Comparison of ENCODE assay signal across 17 mouse cellular contexts in genomic region chr11:116965061-116965460, GRCm38 (mm10). TPM values are rescaled to one million over a fixed set of nuclear protein-coding genes. Genes with fewer than 3 reads are reported as not detected.
DNase-seq lines count a peak whose midpoint lies in the region; ATAC-seq and TF ChIP-seq lines count a peak whose summit lies in the region.
"Had no signal": no experiment of that assay in that cellular context is flagged by ENCODE, and none has a peak within 500 bp of the region (broad histone marks: within the 10 kb centered on the region; RNA-seq: fewer than 3 reads in every experiment).

No protein-coding gene starts in this region.

- H3K27me3 ChIP-seq in hindbrain, embryonic 12.5 days = no peaks in the 10 kb centered on the region
- H3K27me3 ChIP-seq in hindbrain, embryonic 16.5 days (replicated peaks; ENCODE audit: control insufficient read depth, insufficient read depth, low read length) = no peaks in the 10 kb centered on the region
- H3K27me3 ChIP-seq in ES-Bruce4 (ENCODE audit: control insufficient read depth, insufficient read depth, low read length, poor library complexity, severe bottlenecking) = no peaks in the 10 kb centered on the region
- H3K27me3 ChIP-seq in limb, embryonic 10.5 days (ENCODE audit: low read depth, poor library complexity, severe bottlenecking) = no peaks in the 10 kb centered on the region
- H3K27me3 ChIP-seq: neural tube, embryonic 12.5 days had no signal

- peaks cover 28% of the 10 kb centered on the region for H3K4me1 ChIP-seq in hindbrain, embryonic 12.5 days
- no peaks in the 10 kb centered on the region; the same call in 1 of the 2 replicates for H3K4me1 ChIP-seq in hindbrain, embryonic 16.5 days (ENCODE audit: control insufficient read depth, insufficient read depth, low read depth, low read length)
- H3K4me1 ChIP-seq in ES-Bruce4 (ENCODE audit: control insufficient read depth, insufficient read depth, low read length) = peaks cover 30% of the 10 kb centered on the region
- H3K4me1 ChIP-seq in limb, embryonic 10.5 days = peaks cover 49% of the 10 kb centered on the region
- H3K4me1 ChIP-seq: heart, embryonic 15.5 days had no signal

- no peak overlapping the region for H3K4me3 ChIP-seq in hindbrain, embryonic 12.5 days
- no peak overlapping the region for H3K4me3 ChIP-seq in hindbrain, embryonic 16.5 days (ENCODE audit: low read length)
- no peak overlapping the region for H3K4me3 ChIP-seq in ES-Bruce4 (ENCODE audit: low read depth, low read length)
- no peak overlapping the region for H3K4me3 ChIP-seq in limb, embryonic 10.5 days
- H3K4me3 ChIP-seq: heart, embryonic 15.5 days; layer of hippocampus, adult 2 months; neural tube, embryonic 12.5 days had no signal

- 57% methylated on average over 7 of the region's 7 CpGs for WGBS in hindbrain, embryonic 12.5 days
- WGBS in hindbrain, embryonic 16.5 days = 72% methylated on average over 7 of the region's 7 CpGs
- WGBS in limb, embryonic 10.5 days = 66% methylated on average over 7 of the region's 7 CpGs

- no peak for TF ChIP-seq CTCF in ES-Bruce4 (IDR thresholded peaks at IDR 0.05; ENCODE audit: low read depth, low read length)

- peak; percentile 17; the same call in 1 of the 2 replicates for TF ChIP-seq EP300 in ES-Bruce4 (IDR thresholded peaks at IDR 0.05; ENCODE audit: insufficient read depth, low read depth, low read length)

- H3K4me2 ChIP-seq in hindbrain, embryonic 12.5 days (replicated peaks) = no peak overlapping the region
- no peak overlapping the region for H3K4me2 ChIP-seq in hindbrain, embryonic 16.5 days (ENCODE audit: low read length)
- H3K4me2 ChIP-seq: heart, embryonic 15.5 days; lung, embryonic 14.5 days; neural tube, embryonic 12.5 days had no signal

- peak overlapping the region; percentile 53 for H3K27ac ChIP-seq in hindbrain, embryonic 12.5 days
- H3K27ac ChIP-seq in hindbrain, embryonic 16.5 days (ENCODE audit: low read depth, low read length) = no peak overlapping the region
- peak overlapping the region; percentile 11; the same call in 1 of the 2 replicates for H3K27ac ChIP-seq in ES-Bruce4 (ENCODE audit: insufficient read depth, low read length)
- H3K27ac ChIP-seq in limb, embryonic 10.5 days = peak overlapping the region; percentile 42; the same call in 1 of the 2 replicates
- H3K27ac ChIP-seq: heart, embryonic 15.5 days; layer of hippocampus, adult 2 months; neural tube, embryonic 12.5 days had no signal

- H3K36me3 ChIP-seq in hindbrain, embryonic 12.5 days = peaks cover 42% of the 10 kb centered on the region
- H3K36me3 ChIP-seq in hindbrain, embryonic 16.5 days (ENCODE audit: control insufficient read depth, insufficient read depth, low read length) = peaks cover 8% of the 10 kb centered on the region
- H3K36me3 ChIP-seq in ES-Bruce4 (ENCODE audit: control insufficient read depth, insufficient read depth, low read length, poor library complexity, severe bottlenecking) = no peaks in the 10 kb centered on the region
- no peaks in the 10 kb centered on the region for H3K36me3 ChIP-seq in limb, embryonic 10.5 days
- H3K36me3 ChIP-seq: heart, embryonic 15.5 days had no signal

- H3K9me3 ChIP-seq in hindbrain, embryonic 12.5 days (replicated peaks) = no peaks in the 10 kb centered on the region
- no peaks in the 10 kb centered on the region for H3K9me3 ChIP-seq in hindbrain, embryonic 16.5 days (ENCODE audit: control insufficient read depth, low read length)
- no peaks in the 10 kb centered on the region for H3K9me3 ChIP-seq in ES-Bruce4 (replicated peaks; ENCODE audit: control insufficient read depth, insufficient read depth, low read length, poor library complexity, severe bottlenecking)
- H3K9me3 ChIP-seq in limb, embryonic 10.5 days (replicated peaks) = no peaks in the 10 kb centered on the region
- H3K9me3 ChIP-seq: heart, embryonic 15.5 days; neural tube, embryonic 12.5 days had no signal

- peak; percentile 73 for DNase-seq in adrenal gland, postnatal 14 days
- DNase-seq in limb, embryonic 10.5 days (ENCODE audit: low spot score) = no peak
- no peak for DNase-seq in adipocyte (ENCODE audit: low spot score)
- no peak for DNase-seq in heart, postnatal 36 days
- no peak for DNase-seq in thymus, postnatal 14 days
- DNase-seq: cerebellum, postnatal 36 days; lung, embryonic 14.5 days; right cerebral cortex, adult 18-20 months; spleen, adult 18-20 months had no signal

- intact Hi-C loops in heart, postnatal 36 days (cut with DNase I) = no loop called here

- ATAC-seq in hindbrain, embryonic 12.5 days (ENCODE audit: low FRiP score) = no peak
- ATAC-seq in hindbrain, embryonic 16.5 days = no peak

- H3K9ac ChIP-seq in hindbrain, embryonic 12.5 days = no peak overlapping the region
- H3K9ac ChIP-seq in hindbrain, embryonic 16.5 days (ENCODE audit: low read depth, low read length) = no peak overlapping the region
- no peak overlapping the region for H3K9ac ChIP-seq in ES-Bruce4 (ENCODE audit: low read depth, poor library complexity, severe bottlenecking)
- H3K9ac ChIP-seq: heart, embryonic 15.5 days; lung, embryonic 14.5 days; neural tube, embryonic 12.5 days had no signal

- no peak for TF ChIP-seq POLR2A in ES-Bruce4 (IDR thresholded peaks at IDR 0.05; ENCODE audit: insufficient read depth, low read length)

RNA-seq across cellular contexts. Expression of gene Mgat5b, which starts 46.4 kb away (rescaled TPM):
- polyA plus RNA-seq in hindbrain, embryonic 12.5 days (2016; fragmentation: Nextera tagmentation; extraction: Ambion mirVana) = 23.8 TPM in 2 replicates
- polyA plus RNA-seq in hindbrain, embryonic 16.5 days (2015; fragmentation: Nextera tagmentation; extraction: Ambion mirVana) = 19.4 and 27.5 TPM in 2 replicates
- polyA plus RNA-seq in ES-Bruce4 (2011; ENCODE audit: insufficient read depth, insufficient read length, low read depth, missing spikeins) = 9.3 and 10.2 TPM in 2 replicates
- total RNA-seq in adrenal gland, postnatal 14 days (2021) = 0.56 and 0.59 TPM in 2 replicates
- 1.1 and 1.4 TPM in 2 replicates for polyA plus RNA-seq in limb, embryonic 10.5 days (2016; fragmentation: Nextera tagmentation; extraction: Ambion mirVana)
- total RNA-seq in heart, postnatal 36 days (2021) = under 1 TPM in 1 of 2 experiments, not detected in 1; 0.24 TPM
- total RNA-seq: liver, adult 2 months had no signal
- polyA plus RNA-seq: C2C12; liver, adult 2 months had no signal
